In the genomic region with DNA sequence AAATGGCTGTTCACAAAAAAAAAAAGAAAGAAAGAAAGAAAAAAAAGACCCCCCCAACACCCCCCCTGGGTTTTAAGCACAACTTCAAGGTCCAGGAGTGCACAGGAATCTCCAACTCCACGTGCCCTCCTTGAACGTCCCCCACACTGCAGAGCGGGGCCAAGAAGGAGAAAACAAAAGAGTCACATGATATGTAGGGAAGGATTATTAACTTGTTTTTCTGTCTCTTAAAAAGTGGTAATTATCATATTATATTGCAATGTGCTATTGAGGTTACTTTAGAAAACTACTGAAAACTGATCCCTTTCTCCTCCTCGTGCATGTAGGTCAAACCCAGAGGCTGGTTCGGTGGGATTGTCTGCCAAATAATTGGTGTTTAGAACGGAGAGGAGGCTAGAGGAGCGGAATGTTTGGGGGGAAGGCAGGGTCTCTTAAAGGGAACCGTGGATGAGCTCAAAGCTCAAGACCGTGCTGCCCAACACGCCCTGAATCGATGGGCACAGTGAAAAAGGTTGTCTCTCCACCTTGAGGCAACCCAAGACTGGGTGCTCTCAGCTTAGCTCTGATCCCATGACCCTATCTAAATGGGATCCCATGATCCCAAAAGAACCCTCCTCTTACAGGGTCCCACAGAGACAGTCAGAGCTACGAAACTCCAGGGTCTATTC, we compare ENCODE assay signal across 26 mouse cellular contexts.
A peak's percentile ranks its signal among the peaks of the same experiment; 100 is the strongest.
DNase-seq lines count a peak whose midpoint lies in the region; ATAC-seq and TF ChIP-seq lines count a peak whose summit lies in the region.
"Had no signal": no experiment of that assay in that cellular context is flagged by ENCODE, and none has a peak within 500 bp of the region (broad histone marks: within the 10 kb centered on the region; RNA-seq: fewer than 3 reads in every experiment).

No protein-coding gene starts in this region.

- H3K27me3 ChIP-seq in kidney, postnatal 0 days (ENCODE audit: insufficient read depth, low read length): no peaks in the 10 kb centered on the region
- no peaks in the 10 kb centered on the region for H3K27me3 ChIP-seq in embryonic facial prominence, embryonic 10.5 days (replicated peaks; ENCODE audit: low read depth, poor library complexity, severe bottlenecking)
- H3K27me3 ChIP-seq in embryonic facial prominence, embryonic 13.5 days: no peaks in the 10 kb centered on the region
- H3K27me3 ChIP-seq in limb, embryonic 12.5 days: no peaks in the 10 kb centered on the region
- H3K27me3 ChIP-seq in forebrain, embryonic 13.5 days: no peaks in the 10 kb centered on the region
- H3K27me3 ChIP-seq: heart, embryonic 13.5 days had no signal

- intact Hi-C loops in gastrocnemius, adult 2 months (cut with DNase I): no loop called here

- DNase-seq in kidney, postnatal 0 days (ENCODE audit: low spot score): peak; percentile 48
- no peak for DNase-seq in kidney, adult 9 months
- peak; percentile 24 for DNase-seq in embryonic facial prominence, embryonic 10.5 days (ENCODE audit: low spot score)
- DNase-seq in right cerebral cortex, adult 18-20 months: no peak
- DNase-seq in gastrocnemius, adult 2 months: no peak
- DNase-seq: adrenal gland, postnatal 10 days; adrenal gland, postnatal 36 days; cerebellum, adult 18-20 months; cerebellum, adult 9-10 months; cerebellum, postnatal 14 days; gastrocnemius, postnatal 10 days; gastrocnemius, postnatal 36 days; heart, adult 2 months; heart, postnatal 14 days; heart, postnatal 4 days had no signal

- no peaks in the 10 kb centered on the region for H3K36me3 ChIP-seq in kidney, postnatal 0 days (ENCODE audit: insufficient read depth, low read length)
- H3K36me3 ChIP-seq in embryonic facial prominence, embryonic 10.5 days (replicated peaks): no peaks in the 10 kb centered on the region
- no peaks in the 10 kb centered on the region for H3K36me3 ChIP-seq in embryonic facial prominence, embryonic 13.5 days
- H3K36me3 ChIP-seq in limb, embryonic 12.5 days: no peaks in the 10 kb centered on the region
- H3K36me3 ChIP-seq in forebrain, embryonic 13.5 days (ENCODE audit: poor library complexity, severe bottlenecking): no peaks in the 10 kb centered on the region
- H3K36me3 ChIP-seq: forebrain, embryonic 10.5 days; heart, embryonic 10.5 days; heart, embryonic 13.5 days had no signal

- H3K27ac ChIP-seq in kidney, postnatal 0 days: no peak overlapping the region
- peak overlapping the region; percentile 77 for H3K27ac ChIP-seq in embryonic facial prominence, embryonic 10.5 days (replicated peaks)
- peak overlapping the region; percentile 48 for H3K27ac ChIP-seq in embryonic facial prominence, embryonic 13.5 days
- 0 out of 2 replicates have a peak overlapping the region, but pooled peaks have one; percentile 41 for H3K27ac ChIP-seq in limb, embryonic 12.5 days
- H3K27ac ChIP-seq in gastrocnemius, adult 2 months: no peak overlapping the region
- no peak overlapping the region for H3K27ac ChIP-seq in forebrain, embryonic 13.5 days
- H3K27ac ChIP-seq: heart, adult 2 months; heart, embryonic 10.5 days; heart, embryonic 13.5 days; hindbrain, embryonic 14.5 days; hindbrain, postnatal 0 days had no signal

- H3K4me2 ChIP-seq in kidney, postnatal 0 days (ENCODE audit: low read length): no peak overlapping the region
- no peak overlapping the region for H3K4me2 ChIP-seq in embryonic facial prominence, embryonic 13.5 days
- no peak overlapping the region for H3K4me2 ChIP-seq in limb, embryonic 12.5 days
- no peak overlapping the region for H3K4me2 ChIP-seq in forebrain, embryonic 13.5 days
- H3K4me2 ChIP-seq: heart, embryonic 13.5 days; hindbrain, embryonic 14.5 days had no signal

- no peak overlapping the region for H3K4me3 ChIP-seq in kidney, postnatal 0 days (replicated peaks; ENCODE audit: low read depth, low read length)
- H3K4me3 ChIP-seq in embryonic facial prominence, embryonic 10.5 days: no peak overlapping the region
- no peak overlapping the region for H3K4me3 ChIP-seq in embryonic facial prominence, embryonic 13.5 days
- no peak overlapping the region for H3K4me3 ChIP-seq in limb, embryonic 12.5 days (replicated peaks)
- H3K4me3 ChIP-seq in gastrocnemius, adult 2 months: no peak overlapping the region
- no peak overlapping the region for H3K4me3 ChIP-seq in forebrain, embryonic 13.5 days
- H3K4me3 ChIP-seq: forebrain, embryonic 10.5 days; heart, adult 2 months; heart, embryonic 10.5 days; heart, embryonic 13.5 days had no signal

- no peaks in the 10 kb centered on the region for H3K4me1 ChIP-seq in kidney, postnatal 0 days (replicated peaks; ENCODE audit: insufficient read depth, low read length)
- peaks cover 28% of the 10 kb centered on the region for H3K4me1 ChIP-seq in embryonic facial prominence, embryonic 10.5 days
- H3K4me1 ChIP-seq in embryonic facial prominence, embryonic 13.5 days: peaks cover 33% of the 10 kb centered on the region
- peaks cover 36% of the 10 kb centered on the region for H3K4me1 ChIP-seq in limb, embryonic 12.5 days (replicated peaks)
- H3K4me1 ChIP-seq in forebrain, embryonic 13.5 days: no peaks in the 10 kb centered on the region
- H3K4me1 ChIP-seq: heart, embryonic 10.5 days; heart, embryonic 13.5 days had no signal

- WGBS in kidney, postnatal 0 days: 50% methylated on average over 12 of the region's 12 CpGs
- 69% methylated on average over 12 of the region's 12 CpGs for WGBS in embryonic facial prominence, embryonic 10.5 days
- 35% methylated on average over 12 of the region's 12 CpGs for WGBS in embryonic facial prominence, embryonic 13.5 days
- 74% methylated on average over 12 of the region's 12 CpGs for WGBS in limb, embryonic 12.5 days
- WGBS in forebrain, embryonic 13.5 days: 73% methylated on average over 12 of the region's 12 CpGs

- no peak for ATAC-seq in kidney, postnatal 0 days (replicated peaks; ENCODE audit: low FRiP score, low read depth)
- ATAC-seq in embryonic facial prominence, embryonic 13.5 days (ENCODE audit: insufficient number of reproducible peaks, insufficient read depth, low FRiP score, low TSS enrichment, low read depth): no peak
- ATAC-seq in limb, embryonic 12.5 days (ENCODE audit: insufficient number of reproducible peaks, insufficient read depth, low FRiP score, low TSS enrichment, low read depth): no peak
- no peak for ATAC-seq in forebrain, embryonic 13.5 days
- ATAC-seq: forebrain, embryonic 14.5 days; hindbrain, postnatal 0 days; inflammation-experienced regulatory T-cells, adult 6 months; Patski had no signal

- H3K9me3 ChIP-seq in kidney, postnatal 0 days (replicated peaks; ENCODE audit: low read length): no peaks in the 10 kb centered on the region
- no peaks in the 10 kb centered on the region for H3K9me3 ChIP-seq in embryonic facial prominence, embryonic 10.5 days
- H3K9me3 ChIP-seq in embryonic facial prominence, embryonic 13.5 days: no peaks in the 10 kb centered on the region
- H3K9me3 ChIP-seq in limb, embryonic 12.5 days: peaks cover 5% of the 10 kb centered on the region; the same call in 1 of the 2 replicates
- H3K9me3 ChIP-seq in forebrain, embryonic 13.5 days (replicated peaks): no peaks in the 10 kb centered on the region
- H3K9me3 ChIP-seq: forebrain, embryonic 10.5 days; heart, embryonic 10.5 days; heart, embryonic 13.5 days had no signal

- H3K9ac ChIP-seq in kidney, postnatal 0 days (ENCODE audit: low read depth, low read length): no peak overlapping the region
- H3K9ac ChIP-seq in embryonic facial prominence, embryonic 13.5 days: no peak overlapping the region
- H3K9ac ChIP-seq in limb, embryonic 12.5 days (replicated peaks): no peak overlapping the region
- no peak overlapping the region for H3K9ac ChIP-seq in forebrain, embryonic 13.5 days
- H3K9ac ChIP-seq: heart, embryonic 13.5 days; hindbrain, embryonic 14.5 days had no signal

- no peak for TF ChIP-seq CTCF in kidney, postnatal 0 days (IDR thresholded peaks at IDR 0.05; ENCODE audit: low read depth)
- no peak for TF ChIP-seq CTCF in gastrocnemius, adult 2 months (IDR thresholded peaks at IDR 0.05)

Comparison
In these comparisons a context has a peak if more than half of its experiments do, and no peak if none do; other contexts are left out.
1. DNase-seq: peak in kidney, postnatal 0 days (single experiment) and embryonic facial prominence, embryonic 10.5 days (single experiment); none in kidney, adult 9 months (single experiment), right cerebral cortex, adult 18-20 months (single experiment) and gastrocnemius, adult 2 months (single experiment).
2. H3K27ac ChIP-seq: peak in embryonic facial prominence, embryonic 10.5 days (single experiment), embryonic facial prominence, embryonic 13.5 days (single experiment) and limb, embryonic 12.5 days (single experiment); none in kidney, postnatal 0 days (single experiment), gastrocnemius, adult 2 months (single experiment) and forebrain, embryonic 13.5 days (single experiment).